ENCODE assay signal across 7 mouse cellular contexts in genomic region chr2:26388682-26389153, GRCm38 (mm10). TPM values are rescaled to one million over a fixed set of nuclear protein-coding genes. Genes with fewer than 3 reads are reported as not detected.
DNase-seq lines count a peak whose midpoint lies in the region; ATAC-seq and TF ChIP-seq lines count a peak whose summit lies in the region.

No protein-coding gene starts in this region.

- ATAC-seq in kidney, embryonic 15.5 days (replicated peaks; ENCODE audit: low FRiP score), result peak; percentile 68
- peak; percentile 15 for ATAC-seq in limb, embryonic 11.5 days (ENCODE audit: insufficient number of reproducible peaks, low FRiP score, low TSS enrichment, low read depth)
- ATAC-seq in neural tube, embryonic 11.5 days (ENCODE audit: insufficient read depth, low FRiP score, low TSS enrichment), result peak; percentile 60; the same call in 1 of the 2 replicates

- DNase-seq in kidney, postnatal 14 days, result no peak
- DNase-seq in ZHBTc4 (ENCODE audit: low read depth, low spot score), result peak; percentile 28
- DNase-seq in limb, embryonic 11.5 days (ENCODE audit: low spot score), result no peak
- peak; percentile 31 for DNase-seq in neural tube, embryonic 11.5 days (ENCODE audit: low spot score)
- DNase-seq in left cerebral cortex, postnatal 14 days (ENCODE audit: low spot score in 2 of 2), result no peak

- TF ChIP-seq CTCF in embryonic fibroblast, embryonic 13.5 days (IDR thresholded peaks at IDR 0.05; ENCODE audit: borderline replicate concordance, insufficient read depth, low read length), result no peak

- peaks cover 21% of the 10 kb centered on the region for H3K4me1 ChIP-seq in kidney, embryonic 15.5 days
- H3K4me1 ChIP-seq in embryonic fibroblast, embryonic 13.5 days (ENCODE audit: control insufficient read depth, insufficient read depth, low read length), result 0 out of 2 replicates have a peak, but pooled peaks cover 7% of the 10 kb centered on the region
- peaks cover 2% of the 10 kb centered on the region; the same call in 1 of the 2 replicates for H3K4me1 ChIP-seq in limb, embryonic 11.5 days (ENCODE audit: control insufficient read depth, insufficient read depth, low read length)
- peaks cover 10% of the 10 kb centered on the region; the same call in 1 of the 2 replicates for H3K4me1 ChIP-seq in neural tube, embryonic 11.5 days (ENCODE audit: control insufficient read depth, insufficient read depth, low read length)

- intact Hi-C loops in left cerebral cortex, postnatal 14 days (cut with DNase I), result no loop called here

- H3K27me3 ChIP-seq in kidney, embryonic 15.5 days, result no peaks in the 10 kb centered on the region
- no peaks in the 10 kb centered on the region for H3K27me3 ChIP-seq in limb, embryonic 11.5 days (ENCODE audit: control insufficient read depth, insufficient read depth, low read length)
- H3K27me3 ChIP-seq in neural tube, embryonic 11.5 days (ENCODE audit: control insufficient read depth, insufficient read depth, low read length), result no peaks in the 10 kb centered on the region

- peaks cover 75% of the 10 kb centered on the region for H3K36me3 ChIP-seq in kidney, embryonic 15.5 days
- peaks cover 40% of the 10 kb centered on the region for H3K36me3 ChIP-seq in limb, embryonic 11.5 days (ENCODE audit: control insufficient read depth, insufficient read depth, low read length)
- H3K36me3 ChIP-seq in neural tube, embryonic 11.5 days (ENCODE audit: control insufficient read depth, insufficient read depth, low read length), result peaks cover 38% of the 10 kb centered on the region

- peak overlapping the region; percentile 97 for H3K4me3 ChIP-seq in kidney, embryonic 15.5 days (replicated peaks)
- peak overlapping the region; percentile 94 for H3K4me3 ChIP-seq in embryonic fibroblast, embryonic 13.5 days (ENCODE audit: insufficient read depth, low read length)
- H3K4me3 ChIP-seq in limb, embryonic 11.5 days (ENCODE audit: low read depth, low read length), result peak overlapping the region; percentile 86
- H3K4me3 ChIP-seq in neural tube, embryonic 11.5 days (ENCODE audit: low read depth, low read length), result peak overlapping the region; percentile 93

- peak overlapping the region; percentile 95 for H3K9ac ChIP-seq in kidney, embryonic 15.5 days
- H3K9ac ChIP-seq in limb, embryonic 11.5 days (ENCODE audit: low read length), result peak overlapping the region; percentile 91
- H3K9ac ChIP-seq in neural tube, embryonic 11.5 days (ENCODE audit: low read length), result peak overlapping the region; percentile 92

- H3K4me2 ChIP-seq in kidney, embryonic 15.5 days, result peak overlapping the region; percentile 72
- peak overlapping the region; percentile 94 for H3K4me2 ChIP-seq in limb, embryonic 11.5 days (ENCODE audit: low read depth, severe bottlenecking)
- H3K4me2 ChIP-seq in neural tube, embryonic 11.5 days (ENCODE audit: low read depth), result peak overlapping the region; percentile 99

- H3K27ac ChIP-seq in kidney, embryonic 15.5 days, result peak overlapping the region; percentile 71
- H3K27ac ChIP-seq in embryonic fibroblast, embryonic 13.5 days (ENCODE audit: insufficient read depth, low read length), result no peak overlapping the region
- H3K27ac ChIP-seq in limb, embryonic 11.5 days (replicated peaks; ENCODE audit: low read depth, low read length), result peak overlapping the region; percentile 55; the same call in 1 of the 2 replicates
- peak overlapping the region; percentile 62 for H3K27ac ChIP-seq in neural tube, embryonic 11.5 days (ENCODE audit: low read depth, low read length)

- no peak for TF ChIP-seq POLR2A in embryonic fibroblast, embryonic 13.5 days (IDR thresholded peaks at IDR 0.05; ENCODE audit: low read depth, low read length)

- no peaks in the 10 kb centered on the region for H3K9me3 ChIP-seq in kidney, embryonic 15.5 days (replicated peaks)
- no peaks in the 10 kb centered on the region for H3K9me3 ChIP-seq in limb, embryonic 11.5 days (ENCODE audit: control insufficient read depth, low read length)
- no peaks in the 10 kb centered on the region for H3K9me3 ChIP-seq in neural tube, embryonic 11.5 days (ENCODE audit: control insufficient read depth, low read length)

- WGBS in kidney, embryonic 15.5 days, result under 1% methylated on average over 43 of the region's 45 CpGs
- under 1% methylated on average over 43 of the region's 45 CpGs for WGBS in limb, embryonic 11.5 days
- under 1% methylated on average over 45 of the region's 45 CpGs for WGBS in neural tube, embryonic 11.5 days

RNA-seq across cellular contexts. Expression of gene Entr1, which starts 0.4 kb away (rescaled TPM):
- polyA plus RNA-seq in kidney, embryonic 15.5 days (2015; fragmentation: Nextera tagmentation; extraction: Ambion mirVana), result 110 and 115 TPM in 2 replicates
- polyA plus RNA-seq in embryonic fibroblast, embryonic 13.5 days (2011; ENCODE audit: insufficient read length, low read depth, missing spikeins), result 75.7 and 76.1 TPM in 2 replicates
- 128 and 132 TPM in 2 replicates for polyA plus RNA-seq in limb, embryonic 11.5 days (2014; fragmentation: Nextera tagmentation; extraction: Ambion mirVana)
- 126 and 145 TPM in 2 replicates for polyA plus RNA-seq in neural tube, embryonic 11.5 days (2014; fragmentation: Nextera tagmentation; extraction: Ambion mirVana)
- total RNA-seq in left cerebral cortex, postnatal 14 days (2021), result 100 to 1,000 TPM; 172 to 175 TPM

RNA-seq across cellular contexts. Expression of gene Pmpca, which starts 0.4 kb away (rescaled TPM):
- polyA plus RNA-seq in kidney, embryonic 15.5 days (2015; fragmentation: Nextera tagmentation; extraction: Ambion mirVana), result 113 TPM in 2 replicates
- polyA plus RNA-seq in embryonic fibroblast, embryonic 13.5 days (2011; ENCODE audit: insufficient read length, low read depth, missing spikeins), result 100 and 101 TPM in 2 replicates
- 99.8 and 111 TPM in 2 replicates for polyA plus RNA-seq in limb, embryonic 11.5 days (2014; fragmentation: Nextera tagmentation; extraction: Ambion mirVana)
- polyA plus RNA-seq in neural tube, embryonic 11.5 days (2014; fragmentation: Nextera tagmentation; extraction: Ambion mirVana), result 113 and 117 TPM in 2 replicates
- 100 to 1,000 TPM; 116 to 117 TPM for total RNA-seq in left cerebral cortex, postnatal 14 days (2021)

RNA-seq across cellular contexts. Expression of gene Snapc4, which starts 8.3 kb away (rescaled TPM):
- polyA plus RNA-seq in kidney, embryonic 15.5 days (2015; fragmentation: Nextera tagmentation; extraction: Ambion mirVana), result 27.9 and 31.3 TPM in 2 replicates
- 17.2 and 27.4 TPM in 2 replicates for polyA plus RNA-seq in embryonic fibroblast, embryonic 13.5 days (2011; ENCODE audit: insufficient read length, low read depth, missing spikeins)
- polyA plus RNA-seq in limb, embryonic 11.5 days (2014; fragmentation: Nextera tagmentation; extraction: Ambion mirVana), result 25.3 and 31.2 TPM in 2 replicates
- 26.5 and 26.9 TPM in 2 replicates for polyA plus RNA-seq in neural tube, embryonic 11.5 days (2014; fragmentation: Nextera tagmentation; extraction: Ambion mirVana)
- total RNA-seq in left cerebral cortex, postnatal 14 days (2021), result 10 to 100 TPM; 66.3 to 68.0 TPM

RNA-seq across cellular contexts. Expression of gene Inpp5e, which starts 20.3 kb away (rescaled TPM):
- 22.4 and 25.8 TPM in 2 replicates for polyA plus RNA-seq in kidney, embryonic 15.5 days (2015; fragmentation: Nextera tagmentation; extraction: Ambion mirVana)
- polyA plus RNA-seq in embryonic fibroblast, embryonic 13.5 days (2011; ENCODE audit: insufficient read length, low read depth, missing spikeins), result 11.6 and 17.1 TPM in 2 replicates
- 24.4 and 28.5 TPM in 2 replicates for polyA plus RNA-seq in limb, embryonic 11.5 days (2014; fragmentation: Nextera tagmentation; extraction: Ambion mirVana)
- 25.4 and 26.2 TPM in 2 replicates for polyA plus RNA-seq in neural tube, embryonic 11.5 days (2014; fragmentation: Nextera tagmentation; extraction: Ambion mirVana)
- total RNA-seq in left cerebral cortex, postnatal 14 days (2021), result 10 to 100 TPM; 18.8 to 20.8 TPM

RNA-seq across cellular contexts. Expression of gene Card9, which starts 28.0 kb away (rescaled TPM):
- polyA plus RNA-seq in kidney, embryonic 15.5 days (2015; fragmentation: Nextera tagmentation; extraction: Ambion mirVana), result 1.1 and 1.7 TPM in 2 replicates
- not detected in 2 replicates for polyA plus RNA-seq in embryonic fibroblast, embryonic 13.5 days (2011; ENCODE audit: insufficient read length, low read depth, missing spikeins)
- 1.0 and 1.1 TPM in 2 replicates for polyA plus RNA-seq in limb, embryonic 11.5 days (2014; fragmentation: Nextera tagmentation; extraction: Ambion mirVana)
- 0.41 and 1.4 TPM in 2 replicates for polyA plus RNA-seq in neural tube, embryonic 11.5 days (2014; fragmentation: Nextera tagmentation; extraction: Ambion mirVana)
- total RNA-seq in left cerebral cortex, postnatal 14 days (2021), result 1 to 10 TPM; 2.4 to 2.8 TPM

Comparison
In these comparisons a context has a peak if more than half of its experiments do, and no peak if none do; other contexts are left out.
1. ATAC-seq: peak in every context shown above with its lines; median percentile 68 in kidney, embryonic 15.5 days; 60 in neural tube, embryonic 11.5 days; 15 in limb, embryonic 11.5 days.
2. DNase-seq: peak in ZHBTc4 (single experiment) and neural tube, embryonic 11.5 days (single experiment); none in kidney, postnatal 14 days (single experiment), limb, embryonic 11.5 days (single experiment) and left cerebral cortex, postnatal 14 days (0 of 2).
3. Peak in every context shown above with its lines, with median percentiles within 50 percentile points of each other: H3K4me2 ChIP-seq, H3K4me3 ChIP-seq and H3K9ac ChIP-seq.